Mouse (Mus musculus) right cerebral cortex, adult 18-20 months (tissue): ENCODE data around the gene Rimbp3.

Experiments used
- DNase-seq: peaks from one replicate; pipeline ENCODE4 v3.0.0; 2022; ENCODE audit warnings: mixed read lengths

Rimbp3 gene

GRCm38 (mm10) chr16:17261341-17261740 is 52.9 kb downstream of the Rimbp3 start:
- DNase-seq, result no peak
